Mouse (Mus musculus) ES-Bruce4 (cell line): ENCODE measurements around the gene Ptpn14. TPM values are rescaled to one million over a fixed set of nuclear protein-coding genes. Genes with fewer than 3 reads are reported as not detected.

Source experiments
- H3K27ac ChIP-seq: 2 replicates; pipeline ENCODE4 v1.5.1; 2012; ENCODE audit warnings: low read length, inconsistent platforms; ENCODE audit not compliant: insufficient read depth
- H3K27me3 ChIP-seq: 2 replicates; pipeline ENCODE4 v1.6.1; 2012; ENCODE audit warnings: mild to moderate bottlenecking, low read length, inconsistent platforms; ENCODE audit not compliant: control insufficient read depth, poor library complexity, insufficient read depth, severe bottlenecking
- H3K36me3 ChIP-seq: 2 replicates; pipeline ENCODE4 v1.6.1; 2012; ENCODE audit warnings: inconsistent platforms, mild to moderate bottlenecking, low read length, moderate library complexity; ENCODE audit not compliant: control insufficient read depth, poor library complexity, insufficient read depth, severe bottlenecking
- H3K4me1 ChIP-seq: one replicate; pipeline ENCODE4 v1.8.1; 2011; ENCODE audit warnings: low read length; ENCODE audit not compliant: control insufficient read depth, insufficient read depth
- H3K4me3 ChIP-seq: 2 replicates; pipeline ENCODE4 v1.5.1; 2011; ENCODE audit warnings: low read depth, mild to moderate bottlenecking, low read length
- H3K9ac ChIP-seq: 2 replicates; pipeline ENCODE4 v1.6.1; 2012; ENCODE audit warnings: low read depth, mild to moderate bottlenecking, inconsistent platforms; ENCODE audit not compliant: poor library complexity, severe bottlenecking
- H3K9me3 ChIP-seq: replicated peaks from 2 replicates; pipeline ENCODE4 v1.6.1; 2012; ENCODE audit warnings: mild to moderate bottlenecking, low read length, inconsistent platforms; ENCODE audit not compliant: control insufficient read depth, poor library complexity, insufficient read depth, severe bottlenecking
- CTCF ChIP-seq: IDR thresholded peaks from one replicate; pipeline ENCODE4 v1.8.1; 2011; ENCODE audit warnings: low read depth, low read length
- EP300 ChIP-seq: IDR thresholded peaks from 2 replicates; pipeline ENCODE4 v1.6.1; 2011; ENCODE audit warnings: low read depth, low read length; ENCODE audit not compliant: insufficient read depth
- POLR2A ChIP-seq: IDR thresholded peaks from one replicate; pipeline ENCODE4 v1.8.1; 2011; ENCODE audit warnings: low read length; ENCODE audit not compliant: insufficient read depth
- polyA plus RNA-seq: library from polyadenylated mRNA; stranded (reverse); fragments of >200 nt; gene quantifications from 2 replicates; pipeline ENCODE4 v1.2.4, GENCODE M21; 2011; ENCODE audit warnings: low read depth; ENCODE audit not compliant: missing spikeins, insufficient read depth, insufficient read length

Ptpn14 gene
- polyA plus RNA-seq, 1 experiment: 141 TPM

GRCm38 (mm10) chr1:189808015-189808414 lies 79.9 kb downstream of the Ptpn14 start:
- H3K9ac ChIP-seq: no peak overlapping the region
- no peak overlapping the region for H3K27ac ChIP-seq
- H3K4me1 ChIP-seq: no peaks in the 10 kb centered on the region
- H3K36me3 ChIP-seq: no peaks in the 10 kb centered on the region; the same call in 1 of the 2 replicates
- no peaks in the 10 kb centered on the region for H3K9me3 ChIP-seq
- H3K4me3 ChIP-seq: no peak overlapping the region
- H3K27me3 ChIP-seq: no peaks in the 10 kb centered on the region
- TF ChIP-seq CTCF (no peak), EP300 (no peak), POLR2A (no peak)

GRCm38 (mm10) chr1:189808453-189808852 lies 80.4 kb downstream of the Ptpn14 start:
- no peaks in the 10 kb centered on the region for H3K27me3 ChIP-seq
- no peak overlapping the region for H3K9ac ChIP-seq
- no peaks in the 10 kb centered on the region; the same call in 1 of the 2 replicates for H3K36me3 ChIP-seq
- H3K27ac ChIP-seq: no peak overlapping the region
- H3K4me1 ChIP-seq: no peaks in the 10 kb centered on the region
- TF ChIP-seq CTCF (no peak), EP300 (no peak), POLR2A (no peak)
- H3K4me3 ChIP-seq: no peak overlapping the region
- H3K9me3 ChIP-seq: no peaks in the 10 kb centered on the region

DNA sequence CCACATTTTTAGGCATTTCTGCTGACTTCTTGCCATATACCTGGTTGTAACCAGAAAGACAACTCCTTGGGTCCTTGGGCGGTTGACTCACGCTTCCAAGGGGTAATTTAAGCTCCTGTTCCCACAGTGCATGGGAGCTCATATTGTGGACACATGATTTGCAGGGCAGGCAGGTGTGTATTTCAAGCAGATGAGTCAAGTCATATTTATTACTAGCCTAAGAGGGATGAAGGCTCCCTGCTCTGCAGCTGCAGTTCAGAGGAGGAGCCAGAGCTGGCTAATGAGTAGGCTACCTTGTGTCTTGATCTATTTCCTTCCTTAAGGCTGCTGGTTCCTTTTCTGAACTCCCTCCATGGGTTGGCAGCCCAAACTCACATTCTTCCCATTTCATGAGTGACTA lies 83.7 kb downstream of the Ptpn14 start:
- Histone ChIP-seq H3K27me3 (no peaks in the 10 kb centered on the region), H3K27ac (no peak overlapping the region), H3K4me1 (peaks cover 2% of the 10 kb centered on the region), H3K4me3 (no peak overlapping the region), H3K36me3 (no peaks in the 10 kb centered on the region; the same call in 1 of the 2 replicates), H3K9me3 (no peaks in the 10 kb centered on the region), H3K9ac (no peak overlapping the region)
- TF ChIP-seq POLR2A (no peak), EP300 (no peak), CTCF (no peak)

DNA sequence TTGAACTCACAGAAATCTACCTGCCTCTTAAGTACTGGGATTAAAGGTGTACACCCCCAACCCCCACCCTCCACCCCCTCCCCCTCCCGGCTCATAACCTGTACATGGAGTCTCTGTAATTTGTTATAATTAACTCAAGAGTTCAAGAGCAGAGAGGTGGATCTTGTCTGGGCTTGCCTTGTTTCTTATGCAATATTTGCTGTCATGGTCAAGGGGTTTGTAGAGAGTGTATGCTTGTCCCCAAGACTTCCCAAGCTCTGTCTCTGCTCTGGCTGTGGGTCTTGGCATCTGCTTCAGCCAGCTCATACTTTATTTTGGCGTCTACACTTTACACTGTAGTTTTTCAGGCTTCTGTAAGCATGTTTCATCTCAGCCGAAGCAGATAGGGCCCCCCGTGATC lies 86.3 kb downstream of the Ptpn14 start:
- Histone ChIP-seq H3K27me3 (no peaks in the 10 kb centered on the region), H3K4me3 (no peak overlapping the region), H3K36me3 (no peaks in the 10 kb centered on the region), H3K27ac (0 out of 2 replicates have a peak overlapping the region, but pooled peaks have one; percentile 21), H3K9ac (no peak overlapping the region), H3K4me1 (peaks cover 3% of the 10 kb centered on the region), H3K9me3 (no peaks in the 10 kb centered on the region)
- no peak for TF ChIP-seq CTCF
- TF ChIP-seq POLR2A: no peak
- TF ChIP-seq EP300: no peak

DNA sequence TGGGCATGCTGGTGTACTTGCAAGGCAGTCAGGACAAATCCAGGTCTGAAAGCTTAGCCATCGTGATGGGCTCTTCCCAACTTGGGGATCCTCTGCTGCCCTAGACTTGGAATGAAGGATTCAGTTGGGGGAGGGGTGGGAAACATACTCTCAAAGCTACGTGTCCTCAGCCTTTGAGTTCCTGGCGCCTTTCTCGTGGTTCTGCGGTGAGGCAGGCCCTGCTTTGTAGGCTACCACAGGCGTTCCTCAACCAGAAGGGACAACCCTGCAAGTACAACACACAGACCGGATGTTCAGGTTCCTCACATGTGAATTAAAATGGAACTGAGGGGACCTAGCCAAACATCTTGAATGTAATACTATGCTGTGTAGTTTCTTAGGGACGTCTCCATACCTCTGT lies 89.0 kb downstream of the Ptpn14 start:
- no peaks in the 10 kb centered on the region for H3K9me3 ChIP-seq
- no peak overlapping the region for H3K9ac ChIP-seq
- no peaks in the 10 kb centered on the region for H3K36me3 ChIP-seq
- TF ChIP-seq CTCF: no peak
- no peak for TF ChIP-seq EP300
- no peaks in the 10 kb centered on the region for H3K27me3 ChIP-seq
- H3K4me1 ChIP-seq: peaks cover 3% of the 10 kb centered on the region
- no peak overlapping the region for H3K4me3 ChIP-seq
- no peak overlapping the region for H3K27ac ChIP-seq

DNA sequence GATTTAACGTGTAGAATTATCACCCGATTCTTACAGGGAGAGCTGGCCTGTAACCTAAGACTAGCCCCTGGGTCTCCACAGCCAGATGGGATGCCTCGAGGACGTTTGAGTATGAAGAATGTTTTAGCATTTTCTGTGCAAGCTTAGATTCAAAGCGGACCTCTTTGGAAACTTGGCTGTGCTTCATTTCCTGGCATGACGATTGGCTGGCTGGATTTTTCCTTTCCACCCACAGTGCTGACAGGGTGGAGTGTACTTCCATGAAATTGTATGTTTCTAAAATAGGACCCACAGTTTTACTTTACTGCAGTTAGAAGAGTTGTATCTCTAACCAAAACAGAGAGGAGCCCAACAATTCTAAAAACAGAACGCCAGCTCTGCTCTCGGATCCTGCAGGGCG lies 89.7 kb downstream of the Ptpn14 start:
- H3K4me3 ChIP-seq: no peak overlapping the region
- no peaks in the 10 kb centered on the region for H3K27me3 ChIP-seq
- H3K4me1 ChIP-seq: peaks cover 3% of the 10 kb centered on the region
- no peaks in the 10 kb centered on the region for H3K9me3 ChIP-seq
- TF ChIP-seq POLR2A: no peak
- TF ChIP-seq EP300: no peak
- no peak for TF ChIP-seq CTCF
- no peaks in the 10 kb centered on the region for H3K36me3 ChIP-seq
- H3K9ac ChIP-seq: no peak overlapping the region
- no peak overlapping the region for H3K27ac ChIP-seq
